Mouse (Mus musculus) liver, postnatal 0 days (tissue): Measurements from ENCODE around the gene Aplp1.

Experiments
- CTCF ChIP-seq: sonication (generic); IDR thresholded peaks from 2 replicates; pipeline ENCODE4 v1.5.1; 2016; ENCODE audit warnings: antibody characterized with exemption, low read depth
- EP300 ChIP-seq: IDR thresholded peaks from 2 replicates; pipeline ENCODE4 v1.6.1; 2016; ENCODE audit warnings: antibody characterized with exemption, low read depth, mild to moderate bottlenecking

GRCm38 (mm10) chr7:30422560-30422959 lies 22.8 kb downstream of the Aplp1 start:
- TF ChIP-seq CTCF: no peak
- no peak for TF ChIP-seq EP300
